Mouse (Mus musculus) heart, adult 2 months (tissue): ENCODE data around the gene P2ry2.

Experiments
- CTCF ChIP-seq: fragments of 200-600 bp; IDR thresholded peaks from 2 replicates; pipeline ENCODE4 v1.8.1; 2022; ENCODE audit warnings: antibody characterized with exemption, mild to moderate bottlenecking, moderate library complexity
- EP300 ChIP-seq: fragments of 200-500 bp; IDR thresholded peaks from 2 replicates; pipeline ENCODE4 v1.6.1; 2011; ENCODE audit warnings: low read depth, low read length, control low read depth; ENCODE audit not compliant: insufficient read depth
- POLR2A ChIP-seq: fragments of 200-500 bp; IDR thresholded peaks from 2 replicates; pipeline ENCODE4 v1.6.1; 2011; ENCODE audit warnings: mild to moderate bottlenecking, low read depth, low read length, control low read depth; ENCODE audit not compliant: insufficient read depth

DNA sequence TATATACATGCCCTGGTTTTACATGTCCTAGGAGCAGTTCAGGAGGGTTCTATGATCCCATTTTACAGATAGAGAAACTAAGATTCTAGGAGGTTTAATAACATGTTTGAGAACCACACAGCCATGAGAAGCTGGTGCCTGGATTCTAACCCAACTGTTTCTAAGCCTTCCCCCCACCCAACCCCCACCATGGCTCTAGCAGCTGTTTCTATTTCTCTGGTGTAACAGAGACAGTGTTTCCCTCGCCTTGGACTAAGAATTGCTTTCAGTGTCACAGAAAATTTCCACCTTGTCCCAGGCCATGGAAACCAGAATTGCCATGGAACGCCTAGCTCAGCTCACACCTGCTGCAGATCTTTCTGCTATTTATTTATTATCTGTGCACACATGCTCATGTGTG lies 52.2 kb downstream of the P2ry2 start:
- TF ChIP-seq POLR2A (no peak), CTCF (no peak), EP300 (no peak)
